Mouse (Mus musculus) MEL (cell line): ENCODE data around the gene Ncoa3. TPM values are rescaled to one million over a fixed set of nuclear protein-coding genes. Genes with fewer than 3 reads are reported as not detected.

Experiments used
- DNase-seq: peaks from one replicate; pipeline ENCODE4 v3.0.0; 2011; ENCODE audit warnings: low read depth, low spot score
- H3K27ac ChIP-seq: 2 replicates; pipeline ENCODE4 v1.5.1; 2012; ENCODE audit warnings: low read depth, mild to moderate bottlenecking, control low read depth, low read length, moderate library complexity; ENCODE audit not compliant: control insufficient read depth
- H3K27me3 ChIP-seq, 2 experiments: fragments of 150-350 bp in 1 of 2; sonication (generic) in 1 of 2; 2 replicates each; pipeline ENCODE4 v1.6.1; 2012; ENCODE audit warnings: low read length in 2 of 2, mild to moderate bottlenecking in 2 of 2, improper control_type of control experiment in 1 of 2, moderate library complexity in 1 of 2; ENCODE audit not compliant: insufficient read depth in 2 of 2, control insufficient read depth in 1 of 2
- H3K36me3 ChIP-seq, 2 experiments: 2 replicates each; pipeline ENCODE4 v1.6.1; 2012 to 2014; ENCODE audit warnings: low read length in 2 of 2, improper control_type of control experiment in 1 of 2, inconsistent platforms in 1 of 2, mild to moderate bottlenecking in 1 of 2; ENCODE audit not compliant: insufficient read depth in 2 of 2, control insufficient read depth in 1 of 2
- H3K4me1 ChIP-seq, 2 experiments: fragments of 150-350 bp in 1 of 2; sonication (generic) in 1 of 2; 2 replicates each; pipeline ENCODE4 v1.6.1; 2012; ENCODE audit warnings: low read length in 2 of 2, improper control_type of control experiment in 1 of 2, mild to moderate bottlenecking in 1 of 2; ENCODE audit not compliant: insufficient read depth in 2 of 2, control insufficient read depth in 1 of 2
- H3K4me3 ChIP-seq, 2 experiments: fragments of 150-350 bp in 1 of 2; sonication (generic) in 1 of 2; 2 replicates each; pipeline ENCODE4 v1.5.1; 2012; ENCODE audit warnings: low read depth in 2 of 2, low read length in 2 of 2, mild to moderate bottlenecking in 2 of 2, moderate library complexity in 2 of 2, control low read depth in 1 of 2, improper control_type of control experiment in 1 of 2; ENCODE audit not compliant: control insufficient read depth in 1 of 2, insufficient read depth in 1 of 2
- H3K79me2 ChIP-seq: 2 replicates; pipeline ENCODE4 v1.6.1; 2012; ENCODE audit warnings: mild to moderate bottlenecking, low read length, moderate library complexity; ENCODE audit not compliant: control insufficient read depth, poor library complexity, insufficient read depth
- H3K9ac ChIP-seq: 2 replicates; pipeline ENCODE4 v1.6.1; 2012; ENCODE audit warnings: low read depth, mild to moderate bottlenecking, control low read depth, low read length, moderate library complexity; ENCODE audit not compliant: control insufficient read depth, poor library complexity, severe bottlenecking
- H3K9me3 ChIP-seq: fragments of 150-350 bp; sonication (generic); replicated peaks from 2 replicates; pipeline ENCODE4 v1.6.1; 2012; ENCODE audit warnings: mild to moderate bottlenecking, low read length, improper control_type of control experiment, moderate library complexity; ENCODE audit not compliant: insufficient read depth
- CHD2 ChIP-seq: IDR thresholded peaks from 2 replicates; pipeline ENCODE4 v1.6.1; 2011; ENCODE audit warnings: low read length, improper control_type of control experiment
- HCFC1 ChIP-seq: IDR thresholded peaks from 2 replicates; pipeline ENCODE4 v1.6.1; 2012; ENCODE audit warnings: low read depth, mild to moderate bottlenecking, inconsistent platforms, low read length, improper control_type of control experiment, moderate library complexity
- JUND ChIP-seq: IDR thresholded peaks from 2 replicates; pipeline ENCODE4 v1.6.1; 2011; ENCODE audit warnings: low read depth, mild to moderate bottlenecking, improper control_type of control experiment, low read length
- MAX ChIP-seq: IDR thresholded peaks from 2 replicates; pipeline ENCODE4 v1.6.1; 2011; ENCODE audit warnings: low read length, improper control_type of control experiment
- MAZ ChIP-seq: IDR thresholded peaks from 2 replicates; pipeline ENCODE4 v1.6.1; 2012; ENCODE audit warnings: low read depth, mild to moderate bottlenecking, inconsistent platforms, low read length, improper control_type of control experiment
- MEF2A ChIP-seq: IDR thresholded peaks from 2 replicates; pipeline ENCODE4 v1.6.1; 2014; ENCODE audit warnings: low read depth, mild to moderate bottlenecking, inconsistent platforms, low read length, improper control_type of control experiment; ENCODE audit not compliant: poor library complexity, insufficient replicate concordance, severe bottlenecking; ENCODE audit errors: extremely low read depth
- NELFE ChIP-seq: IDR thresholded peaks from 2 replicates; pipeline ENCODE4 v1.6.1; 2011; ENCODE audit warnings: low read depth, low read length, improper control_type of control experiment
- NRF1 ChIP-seq: IDR thresholded peaks from 2 replicates; pipeline ENCODE4 v1.6.1; 2014; ENCODE audit warnings: low read depth, mild to moderate bottlenecking, inconsistent platforms, low read length, improper control_type of control experiment, moderate library complexity; ENCODE audit not compliant: poor library complexity, insufficient read depth, severe bottlenecking
- POLR2AphosphoS5 ChIP-seq: IDR thresholded peaks from 2 replicates; pipeline ENCODE4 v1.6.1; 2012; ENCODE audit warnings: low read depth, borderline replicate concordance, mild to moderate bottlenecking, inconsistent platforms, low read length, moderate library complexity, mixed read lengths
- RAD21 ChIP-seq: IDR thresholded peaks from 2 replicates; pipeline ENCODE4 v1.6.1; 2011; ENCODE audit warnings: mild to moderate bottlenecking, low read depth, low read length, improper control_type of control experiment
- SMC3 ChIP-seq: IDR thresholded peaks from 2 replicates; pipeline ENCODE4 v1.6.1; 2011; ENCODE audit warnings: low read depth, low read length, improper control_type of control experiment
- UBTF ChIP-seq: IDR thresholded peaks from 2 replicates; pipeline ENCODE4 v1.6.1; 2012; ENCODE audit warnings: low read depth, mild to moderate bottlenecking, inconsistent platforms, low read length, improper control_type of control experiment, moderate library complexity, borderline replicate concordance; ENCODE audit not compliant: insufficient read depth
- ZC3H11A ChIP-seq: IDR thresholded peaks from 2 replicates; pipeline ENCODE4 v1.6.1; 2012; ENCODE audit warnings: low read depth, mild to moderate bottlenecking, inconsistent platforms, low read length, improper control_type of control experiment
- ZMIZ1 ChIP-seq: IDR thresholded peaks from 2 replicates; pipeline ENCODE4 v1.6.1; 2012; ENCODE audit warnings: low read depth, mild to moderate bottlenecking, inconsistent platforms, low read length, improper control_type of control experiment, moderate library complexity
- ZNF384 ChIP-seq: IDR thresholded peaks from 2 replicates; pipeline ENCODE4 v1.6.1; 2012; ENCODE audit warnings: low read depth, mild to moderate bottlenecking, inconsistent platforms, low read length, improper control_type of control experiment
- polyA plus RNA-seq, 2 experiments: library from polyadenylated mRNA; stranded (reverse) in 1 of 2; unstranded in 1 of 2; fragments of >175 nt in 1 of 2; fragments of >200 nt in 1 of 2; gene quantifications; 2 replicates each; pipeline versions ENCODE4 v1.2.1 to v1.2.4; 2012; ENCODE audit warnings: low replicate concordance in 2 of 2, low read depth in 1 of 2; ENCODE audit not compliant: insufficient read length in 2 of 2, insufficient read depth in 1 of 2, missing spikeins in 1 of 2
- total RNA-seq: library from RNA; depleted of rRNA; stranded (reverse); fragments of 300-350 nt; gene quantifications from 2 replicates; pipeline ENCODE4 v1.2.3, GENCODE M21; 2012

Gene Ncoa3
- total and polyA plus RNA-seq, 3 experiments: 5.7 to 19.8 (median 10.3) TPM

DNA sequence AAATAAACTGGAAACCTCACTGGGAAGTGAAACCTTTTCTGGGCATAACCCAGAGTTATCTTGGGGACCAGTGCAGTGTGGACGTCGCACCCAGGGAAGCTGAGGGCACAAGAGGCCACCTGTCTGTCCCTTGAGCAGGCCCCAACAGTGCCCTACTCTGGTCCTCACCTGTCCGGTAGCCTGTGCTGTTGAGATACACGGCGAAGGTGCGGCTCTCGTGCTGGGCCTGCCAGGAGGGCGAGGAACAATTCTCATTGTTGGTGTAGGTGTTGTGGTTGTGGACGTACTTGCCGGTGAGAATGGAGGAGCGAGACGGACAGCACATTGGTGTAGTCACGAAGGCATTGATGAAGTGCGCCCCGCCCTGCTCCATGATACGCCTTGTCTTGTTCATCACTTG lies 124.3 kb downstream of the Ncoa3 start:
- Histone ChIP-seq H3K4me1 (no peaks in the 10 kb centered on the region), H3K79me2 (no peaks in the 10 kb centered on the region), H3K27ac (no peak overlapping the region), H3K9me3 (no peaks in the 10 kb centered on the region), H3K36me3 (no peaks in the 10 kb centered on the region), H3K27me3 (no peaks in the 10 kb centered on the region), H3K9ac (no peak overlapping the region), H3K4me3 (no peak overlapping the region)
- no peak for DNase-seq
- TF ChIP-seq CHD2: no peak
- no peak for TF ChIP-seq ZMIZ1
- TF ChIP-seq POLR2AphosphoS5: no peak
- no peak for TF ChIP-seq MAZ
- TF ChIP-seq MEF2A: no peak
- no peak for TF ChIP-seq HCFC1
- no peak for TF ChIP-seq NRF1
- no peak for TF ChIP-seq NELFE
- TF ChIP-seq MAX: no peak
- TF ChIP-seq UBTF: no peak
- no peak for TF ChIP-seq RAD21
- no peak for TF ChIP-seq ZC3H11A

DNA sequence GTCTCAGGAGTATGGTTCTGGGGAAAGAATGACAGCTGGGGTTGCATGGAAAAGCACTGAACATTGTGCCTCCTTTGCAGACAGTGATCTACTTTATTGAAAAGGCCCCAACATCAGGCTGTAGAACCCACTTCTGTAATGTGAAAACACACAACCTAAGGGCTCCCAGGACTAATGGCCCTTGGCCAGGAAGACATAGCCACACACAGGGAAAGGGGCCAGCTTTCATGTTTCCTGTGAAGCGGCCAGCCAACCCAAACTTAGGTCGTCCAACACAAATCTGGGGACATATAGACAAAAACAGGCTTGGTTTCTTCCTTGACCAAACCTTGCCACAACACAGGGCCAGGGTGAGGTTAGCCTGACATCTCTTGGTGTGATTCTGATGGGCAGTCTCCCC lies 127.6 kb downstream of the Ncoa3 start:
- Histone ChIP-seq H3K4me3 (no peak overlapping the region), H3K27me3 (no peaks in the 10 kb centered on the region), H3K27ac (no peak overlapping the region), H3K36me3 (no peaks in the 10 kb centered on the region), H3K9me3 (no peaks in the 10 kb centered on the region), H3K79me2 (no peaks in the 10 kb centered on the region), H3K9ac (no peak overlapping the region), H3K4me1 (no peaks in the 10 kb centered on the region)
- DNase-seq: no peak
- TF ChIP-seq SMC3: no peak
- no peak for TF ChIP-seq ZNF384
- TF ChIP-seq JUND: no peak
- no peak for TF ChIP-seq UBTF
- no peak for TF ChIP-seq CHD2
- no peak for TF ChIP-seq MAZ
- no peak for TF ChIP-seq NELFE
